Mouse (Mus musculus) forebrain, embryonic 10.5 days (tissue): ENCODE data around the gene Slu7. TPM values are rescaled to one million over a fixed set of nuclear protein-coding genes. Genes with fewer than 3 reads are reported as not detected.

Source experiments
- DNase-seq: peaks from one replicate; pipeline ENCODE4 v3.0.0-alpha.2; 2017; ENCODE audit warnings: low spot score; ENCODE audit errors: extremely low spot score
- H3K27ac ChIP-seq: fragments of 300-500 bp; sonication (generic); 2 replicates; pipeline ENCODE4 v1.5.1; 2016; ENCODE audit warnings: mild to moderate bottlenecking
- H3K27me3 ChIP-seq: fragments of 300-500 bp; sonication (generic); 2 replicates; pipeline ENCODE4 v1.6.1; 2016; ENCODE audit warnings: mild to moderate bottlenecking; ENCODE audit not compliant: poor library complexity, severe bottlenecking
- H3K36me3 ChIP-seq: fragments of 300-500 bp; sonication (generic); replicated peaks from 2 replicates; pipeline ENCODE4 v1.6.1; 2016; ENCODE audit warnings: mild to moderate bottlenecking, moderate library complexity
- H3K4me1 ChIP-seq: fragments of 300-500 bp; sonication (generic); 2 replicates; pipeline ENCODE4 v1.6.1; 2016
- H3K4me3 ChIP-seq: fragments of 300-500 bp; sonication (generic); 2 replicates; pipeline ENCODE4 v1.5.1; 2016; ENCODE audit warnings: mild to moderate bottlenecking, moderate library complexity
- H3K9me3 ChIP-seq: fragments of 300-500 bp; sonication (generic); 2 replicates; pipeline ENCODE4 v1.6.1; 2016; ENCODE audit warnings: mild to moderate bottlenecking, moderate library complexity
- WGBS: fragments of 180-500 bp; shearing (Covaris S2); methylation state at CpG from one replicate; pipeline ENCODE4 v1.1.7; 2016; 5-methylcytosine and 5-hydroxymethylcytosine counted together
- polyA plus RNA-seq: library from polyadenylated mRNA; unstranded; fragments of >200 nt; fragmentation: Nextera tagmentation; extraction: Ambion mirVana; gene quantifications from 2 replicates; pipeline ENCODE4 v1.2.1, GENCODE M21; 2016

The Slu7 gene
- polyA plus RNA-seq, 1 experiment from 2014 or later: 53.7 TPM

GRCm38 (mm10) chr11:43479376-43479775, 45.8 kb downstream of the Slu7 start:
- no peaks in the 10 kb centered on the region for H3K36me3 ChIP-seq
- DNase-seq: peak; percentile 12
- peaks cover 14% of the 10 kb centered on the region; the same call in 1 of the 2 replicates for H3K27me3 ChIP-seq
- 86% methylated on average over 3 of the region's 3 CpGs for WGBS
- H3K9me3 ChIP-seq: no peaks in the 10 kb centered on the region
- H3K4me3 ChIP-seq: no peak overlapping the region
- H3K4me1 ChIP-seq: peaks cover 29% of the 10 kb centered on the region
- no peak overlapping the region for H3K27ac ChIP-seq

GRCm38 (mm10) chr11:43480561-43480960, 47.0 kb downstream of the Slu7 start:
- 59% methylated on average over 5 of the region's 5 CpGs for WGBS
- no peaks in the 10 kb centered on the region for H3K36me3 ChIP-seq
- H3K9me3 ChIP-seq: no peaks in the 10 kb centered on the region
- H3K27ac ChIP-seq: no peak overlapping the region
- peaks cover 5% of the 10 kb centered on the region for H3K27me3 ChIP-seq
- peak; percentile 13 for DNase-seq
- H3K4me3 ChIP-seq: no peak overlapping the region
- H3K4me1 ChIP-seq: peaks cover 26% of the 10 kb centered on the region

GRCm38 (mm10) chr11:43481672-43482522, 48.4 kb downstream of the Slu7 start:
- H3K4me1 ChIP-seq: peaks cover 26% of the 10 kb centered on the region
- H3K27ac ChIP-seq: no peak overlapping the region
- no peak for DNase-seq
- 57% methylated on average over 3 of the region's 3 CpGs for WGBS
- H3K36me3 ChIP-seq: no peaks in the 10 kb centered on the region
- no peak overlapping the region for H3K4me3 ChIP-seq
- H3K27me3 ChIP-seq: peaks cover 6% of the 10 kb centered on the region; the same call in 1 of the 2 replicates
- no peaks in the 10 kb centered on the region for H3K9me3 ChIP-seq

- Histone ChIP-seq H3K4me3 (no peak overlapping the region), H3K27ac (no peak overlapping the region), H3K27me3 (peaks cover 6% of the 10 kb centered on the region; the same call in 1 of the 2 replicates), H3K36me3 (no peaks in the 10 kb centered on the region), H3K9me3 (no peaks in the 10 kb centered on the region), H3K4me1 (peaks cover 26% of the 10 kb centered on the region)
- peak; percentile 13 for DNase-seq
- 64% methylated on average over 6 of the region's 6 CpGs for WGBS
Measured at GRCm38 (mm10) chr11:43483122-43483792, 49.7 kb downstream of the Slu7 start.

GRCm38 (mm10) chr11:43484057-43484456, 50.5 kb downstream of the Slu7 start:
- 80% methylated on average over 4 of the region's 4 CpGs for WGBS
- DNase-seq: no peak

GRCm38 (mm10) chr11:43484652-43485051, 51.1 kb downstream of the Slu7 start:
- H3K36me3 ChIP-seq: no peaks in the 10 kb centered on the region
- no peaks in the 10 kb centered on the region for H3K9me3 ChIP-seq
- no peak overlapping the region for H3K4me3 ChIP-seq
- peaks cover 6% of the 10 kb centered on the region; the same call in 1 of the 2 replicates for H3K27me3 ChIP-seq
- H3K4me1 ChIP-seq: peaks cover 26% of the 10 kb centered on the region
- DNase-seq: no peak
- WGBS: 52% methylated on average over 11 of the region's 11 CpGs
- no peak overlapping the region for H3K27ac ChIP-seq

More at GRCm38 (mm10) chr11:43484057-43484456, 50.5 kb downstream of the Slu7 start:
- Histone ChIP-seq H3K36me3 (no peaks in the 10 kb centered on the region), H3K4me3 (no peak overlapping the region), H3K27ac (no peak overlapping the region), H3K27me3 (peaks cover 6% of the 10 kb centered on the region; the same call in 1 of the 2 replicates), H3K4me1 (peaks cover 26% of the 10 kb centered on the region), H3K9me3 (no peaks in the 10 kb centered on the region)

- DNase-seq: no peak
- WGBS: 93% methylated on average over 9 of the region's 9 CpGs
- Histone ChIP-seq H3K4me3 (no peak overlapping the region), H3K36me3 (no peaks in the 10 kb centered on the region), H3K9me3 (no peaks in the 10 kb centered on the region), H3K27me3 (peaks cover 6% of the 10 kb centered on the region; the same call in 1 of the 2 replicates), H3K27ac (no peak overlapping the region), H3K4me1 (peaks cover 21% of the 10 kb centered on the region)
Measured at GRCm38 (mm10) chr11:43485855-43486254, 52.3 kb downstream of the Slu7 start.

GRCm38 (mm10) chr11:43492663-43493062, 59.1 kb downstream of the Slu7 start:
- Histone ChIP-seq H3K27ac (no peak overlapping the region), H3K4me1 (peaks cover 14% of the 10 kb centered on the region), H3K9me3 (no peaks in the 10 kb centered on the region), H3K36me3 (no peaks in the 10 kb centered on the region), H3K27me3 (no peaks in the 10 kb centered on the region), H3K4me3 (no peak overlapping the region)
- peak; percentile 79 for DNase-seq
- WGBS: 30% methylated on average over 7 of the region's 7 CpGs

- WGBS: 18% methylated on average over 6 of the region's 6 CpGs
- peak overlapping the region; percentile 75 for H3K27ac ChIP-seq
- H3K36me3 ChIP-seq: no peaks in the 10 kb centered on the region
- peak; percentile 80 for DNase-seq
- no peaks in the 10 kb centered on the region for H3K27me3 ChIP-seq
- H3K4me3 ChIP-seq: no peak overlapping the region
- peaks cover 6% of the 10 kb centered on the region; the same call in 1 of the 2 replicates for H3K9me3 ChIP-seq
- peaks cover 14% of the 10 kb centered on the region for H3K4me1 ChIP-seq
Measured at GRCm38 (mm10) chr11:43493815-43494409, 60.4 kb downstream of the Slu7 start.

GRCm38 (mm10) chr11:43495037-43495436, 61.5 kb downstream of the Slu7 start:
- peaks cover 6% of the 10 kb centered on the region; the same call in 1 of the 2 replicates for H3K9me3 ChIP-seq
- H3K27ac ChIP-seq: no peak overlapping the region
- no peaks in the 10 kb centered on the region for H3K36me3 ChIP-seq
- 61% methylated on average over 8 of the region's 8 CpGs for WGBS
- no peak overlapping the region for H3K4me3 ChIP-seq
- H3K27me3 ChIP-seq: no peaks in the 10 kb centered on the region
- H3K4me1 ChIP-seq: peaks cover 14% of the 10 kb centered on the region
- DNase-seq: no peak

- H3K9me3 ChIP-seq: peaks cover 6% of the 10 kb centered on the region; the same call in 1 of the 2 replicates
- H3K36me3 ChIP-seq: no peaks in the 10 kb centered on the region
- H3K4me3 ChIP-seq: no peak overlapping the region
- no peak for DNase-seq
- H3K27me3 ChIP-seq: no peaks in the 10 kb centered on the region
- 82% methylated on average over 3 of the region's 3 CpGs for WGBS
- peaks cover 14% of the 10 kb centered on the region for H3K4me1 ChIP-seq
- H3K27ac ChIP-seq: no peak overlapping the region
Measured at GRCm38 (mm10) chr11:43495532-43495931, 62.0 kb downstream of the Slu7 start.
